In genomic region chr2:173730444-173730966, GRCm38 (mm10) we compare ENCODE assay signal across 8 mouse cellular contexts. TPM values are rescaled to one million over a fixed set of nuclear protein-coding genes. Genes with fewer than 3 reads are reported as not detected.
DNase-seq lines count a peak whose midpoint lies in the region; ATAC-seq lines count a peak whose summit lies in the region.

No protein-coding gene starts in this region.

- H3K27ac ChIP-seq in lung, embryonic 16.5 days (ENCODE audit: low read length), result no peak overlapping the region
- no peak overlapping the region for H3K27ac ChIP-seq in embryonic facial prominence, embryonic 14.5 days (replicated peaks; ENCODE audit: low read depth, low read length)
- no peak overlapping the region for H3K27ac ChIP-seq in stomach, embryonic 14.5 days (ENCODE audit: low read length)

- no peak overlapping the region for H3K4me3 ChIP-seq in lung, embryonic 16.5 days (ENCODE audit: low read length)
- H3K4me3 ChIP-seq in embryonic facial prominence, embryonic 14.5 days (ENCODE audit: low read depth, low read length), result no peak overlapping the region
- H3K4me3 ChIP-seq in stomach, embryonic 14.5 days (ENCODE audit: low read depth, low read length), result no peak overlapping the region

- no peaks in the 10 kb centered on the region; the same call in 1 of the 2 replicates for H3K27me3 ChIP-seq in lung, embryonic 16.5 days (ENCODE audit: control insufficient read depth, insufficient read depth, low read depth, low read length)
- no peaks in the 10 kb centered on the region for H3K27me3 ChIP-seq in embryonic facial prominence, embryonic 14.5 days (replicated peaks; ENCODE audit: control insufficient read depth, insufficient read depth, low read length)
- no peaks in the 10 kb centered on the region for H3K27me3 ChIP-seq in stomach, embryonic 14.5 days (ENCODE audit: control insufficient read depth, insufficient read depth, low read length)

- H3K9ac ChIP-seq in lung, embryonic 16.5 days (ENCODE audit: low read length), result no peak overlapping the region
- H3K9ac ChIP-seq in embryonic facial prominence, embryonic 14.5 days (ENCODE audit: low read depth, low read length), result no peak overlapping the region
- no peak overlapping the region for H3K9ac ChIP-seq in stomach, embryonic 14.5 days (replicated peaks; ENCODE audit: low read depth, low read length)

- WGBS in lung, embryonic 16.5 days, result 14% methylated on average over 9 of the region's 9 CpGs
- 6% methylated on average over 9 of the region's 9 CpGs for WGBS in embryonic facial prominence, embryonic 14.5 days
- WGBS in stomach, embryonic 14.5 days, result 12% methylated on average over 9 of the region's 9 CpGs

- H3K4me1 ChIP-seq in lung, embryonic 16.5 days (replicated peaks; ENCODE audit: control insufficient read depth, insufficient read depth, low read length), result no peaks in the 10 kb centered on the region
- H3K4me1 ChIP-seq in embryonic facial prominence, embryonic 14.5 days (ENCODE audit: control insufficient read depth, insufficient read depth, low read length), result no peaks in the 10 kb centered on the region
- peaks cover 4% of the 10 kb centered on the region; the same call in 1 of the 2 replicates for H3K4me1 ChIP-seq in stomach, embryonic 14.5 days (ENCODE audit: control insufficient read depth, insufficient read depth, low read length)

- no peaks in the 10 kb centered on the region for H3K36me3 ChIP-seq in lung, embryonic 16.5 days (ENCODE audit: control insufficient read depth, insufficient read depth, low read length)
- H3K36me3 ChIP-seq in embryonic facial prominence, embryonic 14.5 days (ENCODE audit: control insufficient read depth, insufficient read depth, low read length), result no peaks in the 10 kb centered on the region
- no peaks in the 10 kb centered on the region for H3K36me3 ChIP-seq in stomach, embryonic 14.5 days (ENCODE audit: control insufficient read depth, insufficient read depth, low read length)

- ATAC-seq in lung, embryonic 16.5 days (ENCODE audit: low read depth), result 0 out of 2 replicates have a peak, but pooled peaks have one; percentile 26
- ATAC-seq in embryonic facial prominence, embryonic 14.5 days (ENCODE audit: low read depth), result peak; percentile 74; the same call in 1 of the 2 replicates
- ATAC-seq in stomach, embryonic 14.5 days (ENCODE audit: insufficient number of reproducible peaks, insufficient read depth, low FRiP score, low read depth), result peak; percentile 68; the same call in 1 of the 2 replicates

- no peaks in the 10 kb centered on the region for H3K9me3 ChIP-seq in lung, embryonic 16.5 days (ENCODE audit: control insufficient read depth, low read length)
- no peaks in the 10 kb centered on the region for H3K9me3 ChIP-seq in embryonic facial prominence, embryonic 14.5 days (ENCODE audit: control insufficient read depth, low read length)
- no peaks in the 10 kb centered on the region for H3K9me3 ChIP-seq in stomach, embryonic 14.5 days (ENCODE audit: control insufficient read depth, low read depth, low read length)

- no peak for DNase-seq in lung, postnatal 4 days
- peak; percentile 65 for DNase-seq in embryonic facial prominence, embryonic 14.5 days (ENCODE audit: low spot score)
- DNase-seq in layer of hippocampus, postnatal 10 days (ENCODE audit: low spot score in 2 of 2), result peak; percentile 35 to 37
- no peak for DNase-seq in thymus, postnatal 25 days
- DNase-seq in cerebellum, postnatal 10 days, result no peak
- no peak for DNase-seq in MN1 (ENCODE audit: low spot score)

- no peak overlapping the region for H3K4me2 ChIP-seq in lung, embryonic 16.5 days (ENCODE audit: low read depth, low read length)
- H3K4me2 ChIP-seq in embryonic facial prominence, embryonic 14.5 days (ENCODE audit: low read depth, low read length), result 0 out of 2 replicates have a peak overlapping the region, but pooled peaks have one; percentile 0
- no peak overlapping the region for H3K4me2 ChIP-seq in stomach, embryonic 14.5 days (replicated peaks; ENCODE audit: low read depth, low read length)

RNA-seq across cellular contexts. Expression of gene Vapb, which starts 6.8 kb away (rescaled TPM):
- polyA plus RNA-seq in lung, embryonic 16.5 days (2015; fragmentation: Nextera tagmentation; extraction: Ambion mirVana), result 15.5 and 19.2 TPM in 2 replicates
- 12.9 and 15.4 TPM in 2 replicates for polyA plus RNA-seq in embryonic facial prominence, embryonic 14.5 days (2014; fragmentation: Nextera tagmentation; extraction: Ambion mirVana)
- 100 to 1,000 TPM in 1 of 2 experiments, 10 to 100 TPM in 1; 96.4 to 101 TPM for total RNA-seq in layer of hippocampus, postnatal 10 days (2021)
- polyA plus RNA-seq in stomach, embryonic 14.5 days (2014; fragmentation: Nextera tagmentation; extraction: Ambion mirVana), result 11.1 and 13.4 TPM in 2 replicates

RNA-seq across cellular contexts. Expression of gene 1700010B08Rik, which starts 11.3 kb away (rescaled TPM):
- polyA plus RNA-seq in lung, embryonic 16.5 days (2015; fragmentation: Nextera tagmentation; extraction: Ambion mirVana), result not detected in 2 replicates
- polyA plus RNA-seq in embryonic facial prominence, embryonic 14.5 days (2014; fragmentation: Nextera tagmentation; extraction: Ambion mirVana), result not detected in 2 replicates
- total RNA-seq in layer of hippocampus, postnatal 10 days (2021), result not detected
- polyA plus RNA-seq in stomach, embryonic 14.5 days (2014; fragmentation: Nextera tagmentation; extraction: Ambion mirVana), result not detected in 2 replicates

Comparison
In these comparisons a context has a peak if more than half of its experiments do, and no peak if none do; other contexts are left out.
1. DNase-seq: peak in embryonic facial prominence, embryonic 14.5 days (single experiment) and layer of hippocampus, postnatal 10 days (2 of 2); none in lung, postnatal 4 days (0 of 2), thymus, postnatal 25 days (single experiment), cerebellum, postnatal 10 days (0 of 2) and MN1 (single experiment).
2. Peak in every context shown above with its lines, with median percentiles within 50 percentile points of each other: ATAC-seq.